Mouse (Mus musculus) brain, embryonic 14.5 days (tissue): ENCODE data around the gene Pex16. TPM values are rescaled to one million over a fixed set of nuclear protein-coding genes. Genes with fewer than 3 reads are reported as not detected.

ENCODE experiments used
- DNase-seq: peaks from one replicate; pipeline ENCODE4 v3.0.0-alpha.2; 2011; ENCODE audit warnings: low read depth
- CTCF ChIP-seq: fragments of 200-500 bp; IDR thresholded peaks from 2 replicates; pipeline ENCODE4 v1.5.1; 2012; ENCODE audit warnings: inconsistent platforms, mild to moderate bottlenecking, moderate library complexity, borderline replicate concordance; ENCODE audit not compliant: insufficient read depth, insufficient read length; ENCODE audit errors: extremely low read depth
- POLR2A ChIP-seq: fragments of 200-500 bp; IDR thresholded peaks from 2 replicates; pipeline ENCODE4 v1.6.1; 2012; ENCODE audit warnings: mild to moderate bottlenecking, inconsistent platforms, borderline replicate concordance; ENCODE audit not compliant: poor library complexity, insufficient read depth, insufficient read length, severe bottlenecking; ENCODE audit errors: extremely low read depth
- polyA plus RNA-seq: library from polyadenylated mRNA; depleted of rRNA; stranded (reverse); fragments of >200 nt; gene quantifications from 2 replicates; pipeline ENCODE4 v1.2.3, GENCODE M21; 2012

The Pex16 gene
- polyA plus RNA-seq, 1 experiment = 37.1 TPM

DNA sequence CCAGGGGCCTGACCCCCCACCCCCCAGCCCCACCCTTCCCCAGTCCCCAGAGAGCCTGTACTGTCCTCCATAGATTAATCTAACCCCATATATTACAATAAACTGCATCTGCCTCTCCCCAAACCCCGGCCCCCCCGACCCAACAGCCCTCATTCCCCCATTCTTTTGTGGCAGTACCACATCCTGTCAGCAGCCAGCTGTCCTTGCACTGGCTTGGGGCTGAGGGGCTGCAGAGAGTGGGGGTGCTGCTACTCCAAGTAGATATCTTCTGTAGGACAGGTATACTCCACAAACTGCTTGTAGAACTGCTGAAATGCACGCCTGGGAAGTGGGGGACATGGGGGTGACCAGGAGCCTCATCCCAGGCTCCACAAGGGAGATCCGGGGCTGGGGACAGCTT, 9.6 kb downstream of the Pex16 start:
- no peak for DNase-seq

DNA sequence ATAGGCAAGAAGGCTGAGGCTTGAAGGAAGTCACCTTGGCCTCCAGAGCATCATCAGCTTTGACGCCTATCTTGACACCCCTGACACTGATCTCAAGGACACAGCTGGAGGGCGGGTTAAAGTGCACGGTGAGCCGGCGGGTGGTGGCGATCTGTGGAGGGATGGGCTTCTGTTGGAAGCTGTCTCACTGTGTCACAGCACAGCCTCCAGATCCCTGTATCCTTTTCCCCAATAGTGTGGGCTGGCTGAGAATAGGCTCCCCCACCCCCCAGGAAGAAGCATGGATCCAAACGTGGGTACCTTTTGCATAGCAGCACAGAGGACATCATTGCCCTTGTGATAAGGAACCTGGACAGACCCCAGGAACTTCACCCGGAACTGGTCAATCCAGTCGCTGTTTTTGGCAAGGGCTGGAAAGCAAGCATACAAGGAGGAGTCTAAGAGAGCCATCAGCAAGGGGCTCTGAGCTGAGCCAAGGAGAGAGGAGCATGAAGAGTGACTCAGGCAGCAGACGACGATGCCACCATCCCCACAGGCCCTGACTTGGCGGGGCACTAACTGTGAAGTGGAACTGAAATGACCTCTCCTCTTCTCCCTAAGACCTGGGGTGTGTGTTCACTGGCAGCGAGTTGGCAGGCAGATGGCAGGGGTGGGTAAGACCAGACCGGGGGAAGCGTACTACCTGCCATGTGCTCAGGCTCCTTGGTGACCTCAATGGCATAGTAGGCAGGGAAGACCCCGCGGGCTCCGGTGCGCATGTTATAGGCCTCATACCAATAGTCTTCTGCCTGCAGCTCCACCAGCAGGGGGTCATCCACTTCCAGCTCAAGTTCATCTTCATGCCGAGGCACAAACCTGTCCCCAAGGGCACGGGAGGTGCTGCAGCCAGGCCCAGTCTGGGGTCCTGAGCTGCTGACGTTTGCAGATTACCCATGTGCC, 10.9 kb downstream of the Pex16 start:
- DNase-seq = no peak
- TF ChIP-seq CTCF (no peak), POLR2A (no peak)

More for the DNA sequence above, 9.6 kb downstream of the Pex16 start:
- no peak for TF ChIP-seq CTCF
- TF ChIP-seq POLR2A = no peak

DNA sequence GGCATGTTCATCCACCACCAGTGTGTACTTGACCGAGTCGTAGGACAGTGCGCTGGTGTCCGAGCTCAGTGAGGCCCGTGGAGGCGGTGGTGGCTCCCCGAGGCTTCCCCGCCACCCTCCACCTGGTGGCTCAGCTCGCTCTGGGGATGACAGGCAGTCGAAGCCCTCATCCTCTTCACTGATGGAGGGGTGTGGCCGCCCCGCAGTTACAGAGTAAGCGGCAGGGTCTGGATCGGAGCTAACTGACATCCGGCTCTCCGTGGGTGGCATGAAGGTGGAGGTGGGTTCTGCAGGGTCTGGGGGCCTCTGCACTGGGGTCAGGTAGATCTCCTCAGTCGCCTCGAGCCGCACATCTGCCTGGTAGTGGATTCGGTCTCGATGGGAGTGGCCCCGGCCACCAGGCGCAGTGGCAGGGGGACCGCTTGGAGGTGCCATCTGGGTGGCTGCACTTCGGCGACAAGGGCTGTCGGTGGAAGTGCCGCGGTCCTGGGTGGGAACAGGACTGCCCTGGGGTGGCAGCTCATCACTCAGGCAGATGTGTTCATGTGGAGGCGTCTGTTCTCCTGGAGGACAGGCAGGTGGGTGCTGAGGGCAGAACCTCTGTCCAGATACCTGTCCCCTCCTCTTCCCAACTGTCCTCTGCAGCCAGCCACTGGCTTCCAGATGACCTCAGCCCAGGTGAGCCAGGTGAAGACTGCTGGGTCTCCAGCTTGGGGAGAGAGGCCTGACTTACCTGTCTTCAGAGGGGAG, 12.5 kb downstream of the Pex16 start:
- no peak for DNase-seq

DNA sequence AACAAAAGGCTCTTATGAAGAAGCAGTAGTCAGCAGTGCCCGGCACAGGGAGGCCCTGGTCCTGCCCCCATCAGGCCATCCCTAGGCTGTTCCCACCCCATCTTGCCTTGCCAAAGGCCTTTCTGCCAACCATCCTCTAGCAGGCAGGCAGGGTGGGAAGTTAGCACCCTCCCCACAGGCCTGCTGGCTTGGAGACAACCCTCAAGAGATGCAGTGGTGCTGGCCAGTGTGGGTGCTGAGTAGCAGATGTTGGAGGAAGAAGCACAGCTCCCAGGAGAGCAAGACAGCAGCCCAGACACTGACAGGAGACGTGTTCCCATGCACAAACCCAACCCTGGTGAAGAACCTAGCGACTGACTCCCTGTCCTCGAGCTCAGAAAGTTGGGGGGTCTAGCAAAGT, 13.2 kb downstream of the Pex16 start:
- DNase-seq = no peak
- TF ChIP-seq POLR2A (no peak), CTCF (no peak)

More for the DNA sequence above, 12.5 kb downstream of the Pex16 start:
- no peak for TF ChIP-seq POLR2A
- TF ChIP-seq CTCF = no peak

DNA sequence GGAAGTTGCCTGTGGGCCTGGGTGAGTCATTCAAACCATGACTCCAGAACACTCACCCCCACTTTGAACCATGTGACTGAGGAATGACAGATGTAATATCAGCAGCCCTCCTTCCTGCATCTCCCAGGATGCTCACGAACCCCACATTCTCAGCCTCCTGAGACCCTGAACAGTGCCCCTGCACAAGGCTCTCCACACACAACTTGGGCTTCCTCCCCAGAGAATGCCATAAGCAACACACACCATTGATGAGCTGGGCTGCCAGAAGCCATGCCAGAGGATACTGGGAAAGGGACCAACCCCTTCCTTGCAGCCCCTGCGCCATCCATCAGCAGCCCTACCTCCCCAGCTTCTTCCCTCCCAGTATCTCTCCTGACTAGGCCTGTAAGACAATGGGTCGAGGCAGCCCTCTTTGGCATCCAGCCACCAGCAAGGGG, 13.6 kb downstream of the Pex16 start:
- TF ChIP-seq CTCF (no peak), POLR2A (no peak)
- DNase-seq = peak; percentile 64

DNA sequence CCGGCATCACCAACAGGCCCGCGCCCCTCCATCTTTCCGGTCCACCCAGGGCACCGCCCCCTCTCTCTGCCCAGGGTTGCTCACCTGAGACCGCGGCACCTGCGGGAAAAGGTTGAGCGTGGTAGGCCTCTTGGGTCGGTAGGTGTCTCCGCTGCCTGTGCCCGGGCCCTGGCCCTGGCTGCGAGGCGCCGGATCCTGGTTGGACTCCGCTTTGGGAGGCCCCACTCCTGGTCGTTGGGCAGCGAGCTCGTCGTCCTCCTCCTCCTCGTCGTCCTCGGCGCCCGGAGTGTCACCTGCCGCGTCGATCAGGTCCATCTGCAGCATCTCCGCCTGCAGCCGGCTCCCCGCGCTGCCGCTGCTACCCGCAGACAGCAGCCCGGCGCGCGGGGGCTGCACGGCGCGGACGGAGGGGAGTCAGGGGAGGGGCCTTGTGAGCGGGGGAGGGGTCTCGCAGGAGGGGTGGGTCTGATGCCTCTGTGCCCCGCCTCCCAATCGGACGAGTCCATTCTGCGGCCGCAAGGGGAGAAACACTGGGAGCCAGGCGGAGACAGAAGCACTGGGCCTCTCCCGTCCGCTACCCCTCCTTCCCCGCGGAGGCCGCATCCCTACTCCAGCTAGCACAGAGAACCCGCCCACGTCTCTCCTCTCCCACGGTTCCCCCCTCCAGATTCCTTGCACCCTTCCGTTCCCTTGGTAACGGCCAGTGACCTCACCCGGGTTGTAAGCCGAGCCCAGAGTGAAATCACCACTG, 14.6 kb downstream of the Pex16 start:
- TF ChIP-seq CTCF = no peak
- TF ChIP-seq POLR2A = peak; percentile 88
- DNase-seq = peak; percentile 99

DNA sequence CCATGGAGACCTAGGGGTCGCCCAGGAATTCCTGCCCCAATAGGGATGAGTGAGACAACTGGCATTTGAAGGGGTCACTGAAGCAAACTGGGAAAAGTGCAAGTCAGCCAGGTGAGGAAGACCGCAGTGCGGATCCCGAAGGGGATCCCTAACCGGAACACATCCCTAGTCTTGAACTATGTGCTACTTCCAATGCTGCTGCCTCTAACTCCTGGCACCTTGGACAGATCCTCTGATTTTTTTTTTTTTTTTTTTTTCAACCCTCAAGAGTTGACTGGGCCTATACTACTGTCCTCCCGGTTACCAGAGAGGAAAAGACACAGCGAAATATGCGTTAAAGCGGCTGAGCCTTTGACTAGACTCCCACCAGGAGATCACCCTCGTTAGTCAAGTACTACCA, 15.2 kb downstream of the Pex16 start:
- TF ChIP-seq POLR2A = no peak
- TF ChIP-seq CTCF = no peak
- no peak for DNase-seq

DNA sequence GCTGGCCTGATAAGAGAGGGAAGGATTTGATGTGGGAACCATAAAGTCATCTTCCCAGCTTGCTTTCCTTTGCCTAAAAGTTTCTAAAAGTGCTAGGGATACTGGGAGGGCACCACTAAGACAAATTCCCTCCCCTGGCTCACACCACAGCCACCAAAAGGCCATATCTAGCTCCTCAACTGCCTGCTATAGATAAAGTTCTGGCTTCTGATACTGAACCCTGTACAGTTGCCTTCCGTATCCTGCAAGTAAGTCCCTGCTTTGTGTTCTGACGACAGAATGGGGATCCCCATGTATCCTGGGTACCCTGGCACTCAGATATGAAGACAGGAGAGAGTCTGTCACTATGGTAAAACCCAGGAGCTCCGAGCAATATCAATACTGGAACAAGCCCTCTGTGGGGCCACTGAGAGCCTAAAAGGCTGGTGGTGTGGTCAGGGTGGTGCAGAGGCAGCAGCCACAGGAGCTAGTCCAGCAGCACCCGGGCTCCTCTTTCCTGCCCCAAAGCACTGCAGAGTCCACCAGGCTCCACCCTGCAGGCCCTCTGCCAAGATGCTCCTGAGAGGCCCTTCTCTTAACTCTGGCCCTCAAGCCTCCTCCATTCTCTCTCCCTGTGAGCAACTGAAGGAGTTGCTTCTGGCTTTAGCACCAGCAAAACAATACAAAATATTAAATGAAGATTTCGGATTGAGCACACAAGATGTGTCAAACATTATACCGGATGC, 15.9 kb downstream of the Pex16 start:
- TF ChIP-seq CTCF = no peak
- no peak for TF ChIP-seq POLR2A
- no peak for DNase-seq

DNA sequence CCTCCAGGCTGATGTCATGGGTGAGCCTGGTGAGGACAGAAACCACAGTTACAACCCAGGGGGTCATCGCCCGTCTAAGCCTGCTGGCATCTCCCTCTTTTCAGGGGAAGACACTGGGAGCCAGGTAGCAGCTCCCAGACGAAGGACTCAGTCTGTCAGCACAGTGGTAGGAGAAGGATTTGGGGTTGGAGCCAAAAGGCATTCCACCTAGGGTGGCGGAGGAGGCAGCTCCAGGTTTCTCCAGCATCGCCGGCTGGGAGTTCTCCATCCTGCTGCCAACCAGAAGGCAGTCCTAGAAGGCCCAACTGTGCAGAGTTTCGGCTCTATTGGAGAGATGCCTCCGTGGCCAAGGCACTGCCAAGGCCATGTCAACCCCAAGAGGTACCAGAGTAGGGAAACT, 16.6 kb downstream of the Pex16 start:
- no peak for TF ChIP-seq POLR2A
- no peak for TF ChIP-seq CTCF
- no peak for DNase-seq

DNA sequence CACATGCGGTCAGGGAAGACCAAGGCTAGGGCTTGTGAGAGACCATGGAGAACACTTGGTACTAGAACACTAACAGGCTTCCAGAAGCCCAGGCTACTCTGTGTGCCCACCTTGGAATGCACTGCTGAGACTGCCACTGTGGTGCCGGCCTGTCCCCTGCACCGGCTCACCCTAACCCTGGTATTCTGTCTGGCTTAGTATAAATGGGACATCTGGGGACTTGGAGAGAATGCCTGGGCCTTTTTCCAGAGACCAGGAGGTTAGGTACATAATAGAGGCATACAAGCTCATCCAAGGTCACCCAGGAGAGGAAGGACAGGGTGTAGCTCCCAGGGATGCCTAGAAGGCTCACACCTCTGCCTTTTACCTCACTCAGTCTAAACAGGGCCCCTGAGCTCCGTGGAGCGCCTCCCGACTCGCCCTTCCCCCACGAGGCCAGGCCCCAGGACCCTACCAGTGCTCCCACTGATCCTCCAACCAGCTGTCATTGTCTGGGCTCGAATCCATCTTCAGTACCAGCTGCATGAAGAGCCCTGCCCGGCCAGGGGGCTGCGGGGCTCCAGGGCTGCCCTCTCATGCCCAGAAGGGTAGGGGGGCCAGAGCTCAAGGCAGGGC, 17.3 kb downstream of the Pex16 start:
- no peak for DNase-seq
- no peak for TF ChIP-seq POLR2A
- no peak for TF ChIP-seq CTCF
